Mouse (Mus musculus) right cerebral cortex, adult 2 months (tissue): ENCODE data around the gene Acot1.

ENCODE experiments used
- DNase-seq, 2 experiments: peaks; one replicate each; pipeline ENCODE4 v3.0.0; 2021 to 2022; ENCODE audit warnings: low spot score in 2 of 2

The Acot1 gene

GRCm38 (mm10) chr12:84063228-84063627 lies 53.9 kb downstream of the Acot1 start:
- DNase-seq = no peak

- no peak for DNase-seq
Measured at GRCm38 (mm10) chr12:84063833-84064232, 54.5 kb downstream of the Acot1 start.

DNA sequence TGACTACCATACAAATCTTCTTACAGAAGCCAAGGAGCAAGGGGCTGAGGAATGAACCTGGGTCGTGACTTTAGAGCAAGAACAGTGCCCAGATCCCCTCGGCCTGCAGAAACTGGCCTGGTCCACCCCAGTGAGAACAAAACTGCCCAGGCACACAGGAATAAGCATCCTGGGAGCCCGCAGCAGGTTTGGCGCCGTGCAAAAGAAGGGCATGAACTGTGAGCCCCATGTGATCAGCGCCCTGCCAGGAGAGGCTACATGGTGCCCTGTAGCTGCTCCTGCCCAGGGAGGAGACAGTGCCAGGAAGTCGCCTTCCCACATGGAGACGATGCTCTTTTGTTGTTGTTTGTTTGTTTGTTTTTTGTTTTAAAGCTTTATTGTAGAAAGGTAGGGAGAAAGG lies 55.3 kb downstream of the Acot1 start:
- no peak for DNase-seq

- DNase-seq = no peak
Measured at GRCm38 (mm10) chr12:84067752-84068151, 58.5 kb downstream of the Acot1 start.
